8 mouse cellular contexts compared by ENCODE assay signal in genomic region chr9:23581039-23581606, GRCm38 (mm10).
A peak's percentile ranks its signal among the peaks of the same experiment; 100 is the strongest.
DNase-seq lines count a peak whose midpoint lies in the region; ATAC-seq lines count a peak whose summit lies in the region.

No protein-coding gene starts in this region.

- no peaks in the 10 kb centered on the region for H3K9me3 ChIP-seq in hindbrain, embryonic 16.5 days (ENCODE audit: control insufficient read depth, low read length)

- H3K4me3 ChIP-seq in hindbrain, embryonic 16.5 days (ENCODE audit: low read length): no peak overlapping the region

- H3K4me1 ChIP-seq in hindbrain, embryonic 16.5 days (ENCODE audit: control insufficient read depth, insufficient read depth, low read depth, low read length): peaks cover 5% of the 10 kb centered on the region

- WGBS in hindbrain, embryonic 16.5 days: 7% methylated on average over 6 of the region's 6 CpGs

- ATAC-seq in hindbrain, embryonic 16.5 days: peak; percentile 89
- 0 out of 2 replicates have a peak, but pooled peaks have one; percentile 61 for ATAC-seq in megakaryocyte-erythroid progenitor cell, adult 5-6 weeks (replicated peaks; ENCODE audit: low FRiP score, low TSS enrichment, poor library complexity, severe bottlenecking)

- H3K27ac ChIP-seq in hindbrain, embryonic 16.5 days (ENCODE audit: low read depth, low read length): peak overlapping the region; percentile 45; the same call in 1 of the 2 replicates

- DNase-seq in R1 (ENCODE audit: low read depth, low spot score): peak; percentile 80
- DNase-seq in cerebellum, adult 8-10 months: peak; percentile 91
- DNase-seq in frontal cortex, postnatal 25 days (ENCODE audit: low spot score in 2 of 2): peak; percentile 67 to 75
- DNase-seq in left cerebral cortex, adult 11 months (ENCODE audit: low spot score): peak; percentile 82
- peak; percentile 82 for DNase-seq in right cerebral cortex, postnatal 4 days
- DNase-seq in T-cell, adult 2 months (ENCODE audit: low spot score): no peak

- no peaks in the 10 kb centered on the region for H3K36me3 ChIP-seq in hindbrain, embryonic 16.5 days (ENCODE audit: control insufficient read depth, insufficient read depth, low read length)

- no peaks in the 10 kb centered on the region for H3K27me3 ChIP-seq in hindbrain, embryonic 16.5 days (replicated peaks; ENCODE audit: control insufficient read depth, insufficient read depth, low read length)

- H3K4me2 ChIP-seq in hindbrain, embryonic 16.5 days (ENCODE audit: low read length): no peak overlapping the region

- H3K9ac ChIP-seq in hindbrain, embryonic 16.5 days (ENCODE audit: low read depth, low read length): no peak overlapping the region
